Comparison of ENCODE assay signal across 12 mouse cellular contexts in genomic region chr4:46064961-46065360, GRCm38 (mm10). TPM values are rescaled to one million over a fixed set of nuclear protein-coding genes. Genes with fewer than 3 reads are reported as not detected.
DNase-seq lines count a peak whose midpoint lies in the region; ATAC-seq and TF ChIP-seq lines count a peak whose summit lies in the region.
"Had no signal": no experiment of that assay in that cellular context is flagged by ENCODE, and none has a peak within 500 bp of the region (broad histone marks: within the 10 kb centered on the region; RNA-seq: fewer than 3 reads in every experiment).

No protein-coding gene starts in this region.

- peak overlapping the region; percentile 74 for H3K27ac ChIP-seq in heart, embryonic 12.5 days (ENCODE audit: poor library complexity, severe bottlenecking)
- H3K27ac ChIP-seq in lung, embryonic 14.5 days (ENCODE audit: low read depth), result peak overlapping the region; percentile 40; the same call in 1 of the 2 replicates
- H3K27ac ChIP-seq: forebrain, embryonic 12.5 days; stomach, embryonic 15.5 days had no signal

- ATAC-seq in heart, embryonic 12.5 days (ENCODE audit: insufficient number of reproducible peaks, low FRiP score), result no peak
- peak; percentile 31; the same call in 1 of the 2 replicates for ATAC-seq in lung, embryonic 14.5 days (ENCODE audit: insufficient read depth)

- DNase-seq in gastrocnemius, adult 18-20 months (ENCODE audit: low spot score), result peak; percentile 70
- DNase-seq in gastrocnemius, postnatal 4 days (ENCODE audit: low spot score in 2 of 2), result no peak
- peak; percentile 52 for DNase-seq in NIH3T3 (ENCODE audit: low read depth)
- DNase-seq in lung, embryonic 14.5 days, result peak; percentile 34
- no peak for DNase-seq in right cerebral cortex, adult 2 months (ENCODE audit: low spot score in 2 of 2)
- no peak for DNase-seq in right cerebral cortex, postnatal 14 days
- no peak for DNase-seq in adrenal gland, adult 18-20 months (ENCODE audit: low spot score in 2 of 2)
- DNase-seq: cerebellum, adult 2 months had no signal

- no peak overlapping the region for H3K4me3 ChIP-seq in heart, embryonic 12.5 days
- H3K4me3 ChIP-seq in lung, embryonic 14.5 days (ENCODE audit: low read depth, low read length), result no peak overlapping the region
- H3K4me3 ChIP-seq: forebrain, embryonic 12.5 days; stomach, embryonic 15.5 days had no signal

- H3K9me3 ChIP-seq in heart, embryonic 12.5 days (replicated peaks), result no peaks in the 10 kb centered on the region
- H3K9me3 ChIP-seq in lung, embryonic 14.5 days (ENCODE audit: low read depth, low read length), result no peaks in the 10 kb centered on the region
- H3K9me3 ChIP-seq: forebrain, embryonic 12.5 days; stomach, embryonic 15.5 days had no signal

- no peak for TF ChIP-seq CTCF in lung, embryonic 14.5 days (IDR thresholded peaks at IDR 0.05; ENCODE audit: low read depth)

- WGBS in heart, embryonic 12.5 days, result 63% methylated on average over 3 of the region's 3 CpGs
- 70% methylated on average over 3 of the region's 3 CpGs for WGBS in lung, embryonic 14.5 days

- no peak overlapping the region for H3K9ac ChIP-seq in heart, embryonic 12.5 days
- H3K9ac ChIP-seq in lung, embryonic 14.5 days, result no peak overlapping the region
- H3K9ac ChIP-seq: forebrain, embryonic 12.5 days; stomach, embryonic 15.5 days had no signal

- H3K4me2 ChIP-seq in heart, embryonic 12.5 days, result no peak overlapping the region
- no peak overlapping the region for H3K4me2 ChIP-seq in lung, embryonic 14.5 days
- H3K4me2 ChIP-seq: forebrain, embryonic 12.5 days; stomach, embryonic 15.5 days had no signal

- peaks cover 63% of the 10 kb centered on the region for H3K36me3 ChIP-seq in heart, embryonic 12.5 days
- H3K36me3 ChIP-seq in lung, embryonic 14.5 days (ENCODE audit: insufficient read depth), result no peaks in the 10 kb centered on the region
- H3K36me3 ChIP-seq: forebrain, embryonic 12.5 days; stomach, embryonic 15.5 days had no signal

- no peaks in the 10 kb centered on the region for H3K27me3 ChIP-seq in heart, embryonic 12.5 days (replicated peaks)
- no peaks in the 10 kb centered on the region for H3K27me3 ChIP-seq in lung, embryonic 14.5 days (ENCODE audit: insufficient read depth, low read length)
- H3K27me3 ChIP-seq: forebrain, embryonic 12.5 days; stomach, embryonic 15.5 days had no signal

- H3K4me1 ChIP-seq in heart, embryonic 12.5 days (replicated peaks), result peaks cover 77% of the 10 kb centered on the region
- H3K4me1 ChIP-seq in lung, embryonic 14.5 days (ENCODE audit: insufficient read depth), result no peaks in the 10 kb centered on the region
- H3K4me1 ChIP-seq: stomach, embryonic 15.5 days had no signal

RNA-seq across cellular contexts. Expression of gene Tmod1, which starts 26.2 kb away (rescaled TPM):
- total RNA-seq in gastrocnemius, adult 18-20 months (2021), result 100 to 1,000 TPM; 163 to 194 TPM
- 100 to 1,000 TPM; 243 to 252 TPM for total RNA-seq in gastrocnemius, postnatal 4 days (2021)
- 195 and 203 TPM in 2 replicates for polyA plus RNA-seq in heart, embryonic 12.5 days (2016; fragmentation: Nextera tagmentation; extraction: Ambion mirVana)
- 2.0 and 5.0 TPM in 2 replicates for polyA plus RNA-seq in lung, embryonic 14.5 days (2014; fragmentation: Nextera tagmentation; extraction: Ambion mirVana)
- total RNA-seq in adrenal gland, adult 18-20 months (2021), result 1 to 10 TPM; 4.5 to 7.9 TPM
- polyA plus RNA-seq: liver, adult 2 months had no signal

Comparison
In these comparisons a context has a peak if more than half of its experiments do, and no peak if none do; other contexts are left out.
1. DNase-seq: peak in gastrocnemius, adult 18-20 months (single experiment), NIH3T3 (single experiment) and lung, embryonic 14.5 days (single experiment); none in gastrocnemius, postnatal 4 days (0 of 2), right cerebral cortex, adult 2 months (0 of 2), right cerebral cortex, postnatal 14 days (single experiment) and adrenal gland, adult 18-20 months (0 of 2).
2. RNA of gene Tmod1, which starts 26.2 kb away (total RNA-seq): 243 to 252 TPM in gastrocnemius, postnatal 4 days and 163 to 194 TPM in gastrocnemius, adult 18-20 months; 4.5 to 7.9 TPM in adrenal gland, adult 18-20 months; every median in the first group is over 10 times any median in the second.